Mouse (Mus musculus) cerebellum, adult 2 months (tissue): ENCODE results near the gene Cdh1.

ENCODE experiments used
- CTCF ChIP-seq: fragments of 200-500 bp; IDR thresholded peaks from 2 replicates; pipeline ENCODE4 v1.5.1; 2011; ENCODE audit warnings: low read depth, mild to moderate bottlenecking, control low read depth, low read length, moderate library complexity, borderline replicate concordance; ENCODE audit not compliant: insufficient read depth
- POLR2A ChIP-seq: fragments of 200-500 bp; IDR thresholded peaks from 2 replicates; pipeline ENCODE4 v1.6.1; 2011; ENCODE audit warnings: low read length, control low read depth, borderline replicate concordance; ENCODE audit not compliant: insufficient read depth

GRCm38 (mm10) chr8:106646153-106646552 is 43.0 kb downstream of the Cdh1 start:
- TF ChIP-seq CTCF, result no peak
- no peak for TF ChIP-seq POLR2A
